Mouse (Mus musculus): ENCODE results near the gene Paqr4. TPM values are rescaled to one million over a fixed set of nuclear protein-coding genes. Genes with fewer than 3 reads are reported as not detected.

Gene Paqr4
- total RNA-seq, 2 experiments from 2014 or later, result 7.5 to 10.1 TPM

Other genes with a start within 250 kb of the Paqr4 start
- gene Zfp213, start 176.6 kb downstream of the Paqr4 start, total RNA-seq (2015; ENCODE audit: low replicate concordance), result 2.2 and 3.4 TPM in 2 replicates
- 0.90 and 1.4 TPM in 2 replicates for gene Zfp213, start 176.6 kb downstream of the Paqr4 start, total RNA-seq (2017; ENCODE audit: low replicate concordance)
- gene Zfp13, start 141.4 kb downstream of the Paqr4 start, total RNA-seq (2015; ENCODE audit: low replicate concordance), result not detected in 2 replicates
- gene Zfp13, start 141.4 kb downstream of the Paqr4 start, total RNA-seq (2017; ENCODE audit: low replicate concordance), result not detected in 2 replicates
- gene Zscan10, start 140.0 kb downstream of the Paqr4 start, total RNA-seq (2015; ENCODE audit: low replicate concordance), result not detected in 2 replicates
- gene Zscan10, start 140.0 kb downstream of the Paqr4 start, total RNA-seq (2017; ENCODE audit: low replicate concordance), result not detected in 2 replicates
- 4.6 and 7.9 TPM in 2 replicates for gene Mmp25, start 95.6 kb downstream of the Paqr4 start, total RNA-seq (2015; ENCODE audit: low replicate concordance)
- gene Mmp25, start 95.6 kb downstream of the Paqr4 start, total RNA-seq (2017; ENCODE audit: low replicate concordance), result 1.3 and 1.5 TPM in 2 replicates
- not detected in 2 replicates for gene Bicdl2, start 80.4 kb downstream of the Paqr4 start, total RNA-seq (2015; ENCODE audit: low replicate concordance)
- not detected in 2 replicates for gene Bicdl2, start 80.4 kb downstream of the Paqr4 start, total RNA-seq (2017; ENCODE audit: low replicate concordance)
- 6.3 and 15.9 TPM in 2 replicates for gene Hcfc1r1, start 67.3 kb downstream of the Paqr4 start, total RNA-seq (2015; ENCODE audit: low replicate concordance)
- gene Hcfc1r1, start 67.3 kb downstream of the Paqr4 start, total RNA-seq (2017; ENCODE audit: low replicate concordance), result 8.6 and 11.0 TPM in 2 replicates
- gene Thoc6, start 67.0 kb downstream of the Paqr4 start, total RNA-seq (2015; ENCODE audit: low replicate concordance), result 11.3 and 11.9 TPM in 2 replicates
- gene Thoc6, start 67.0 kb downstream of the Paqr4 start, total RNA-seq (2017; ENCODE audit: low replicate concordance), result 3.5 and 4.0 TPM in 2 replicates
- gene Tnfrsf12a, start 63.4 kb downstream of the Paqr4 start, total RNA-seq (2015; ENCODE audit: low replicate concordance), result 5.0 TPM in 1 of 2 replicates, not detected in the other
- gene Tnfrsf12a, start 63.4 kb downstream of the Paqr4 start, total RNA-seq (2017; ENCODE audit: low replicate concordance), result 6.1 TPM in 1 of 2 replicates, not detected in the other
- not detected in 2 replicates for gene Cldn6, start 61.6 kb downstream of the Paqr4 start, total RNA-seq (2015; ENCODE audit: low replicate concordance)
- gene Cldn6, start 61.6 kb downstream of the Paqr4 start, total RNA-seq (2017; ENCODE audit: low replicate concordance), result not detected in 2 replicates
- gene Cldn9, start 56.8 kb downstream of the Paqr4 start, total RNA-seq (2015; ENCODE audit: low replicate concordance), result not detected in 2 replicates
- gene Cldn9, start 56.8 kb downstream of the Paqr4 start, total RNA-seq (2017; ENCODE audit: low replicate concordance), result not detected in 2 replicates
- gene 1520401A03Rik, start 18.1 kb downstream of the Paqr4 start, total RNA-seq (2015; ENCODE audit: low replicate concordance), result not detected in 2 replicates
- gene 1520401A03Rik, start 18.1 kb downstream of the Paqr4 start, total RNA-seq (2017; ENCODE audit: low replicate concordance), result not detected in 2 replicates
- gene Pkmyt1, start 14.5 kb downstream of the Paqr4 start, total RNA-seq (2015; ENCODE audit: low replicate concordance), result 50.3 and 81.4 TPM in 2 replicates
- gene Pkmyt1, start 14.5 kb downstream of the Paqr4 start, total RNA-seq (2017; ENCODE audit: low replicate concordance), result 30.7 and 39.9 TPM in 2 replicates
- not detected in 2 replicates for gene Kremen2, start 5.0 kb upstream of the Paqr4 start, total RNA-seq (2015; ENCODE audit: low replicate concordance)
- gene Kremen2, start 5.0 kb upstream of the Paqr4 start, total RNA-seq (2017; ENCODE audit: low replicate concordance), result not detected in 2 replicates
- gene Flywch1, start 30.7 kb upstream of the Paqr4 start, total RNA-seq (2015; ENCODE audit: low replicate concordance), result 2.1 and 2.9 TPM in 2 replicates
- 3.4 and 14.2 TPM in 2 replicates for gene Flywch1, start 30.7 kb upstream of the Paqr4 start, total RNA-seq (2017; ENCODE audit: low replicate concordance)
- gene Flywch2, start 45.2 kb upstream of the Paqr4 start, total RNA-seq (2015; ENCODE audit: low replicate concordance), result not detected in 2 replicates
- not detected in 2 replicates for gene Flywch2, start 45.2 kb upstream of the Paqr4 start, total RNA-seq (2017; ENCODE audit: low replicate concordance)
- gene Srrm2, start 49.7 kb upstream of the Paqr4 start, total RNA-seq (2015; ENCODE audit: low replicate concordance), result 468 and 572 TPM in 2 replicates
- 294 and 325 TPM in 2 replicates for gene Srrm2, start 49.7 kb upstream of the Paqr4 start, total RNA-seq (2017; ENCODE audit: low replicate concordance)
- 137 and 167 TPM in 2 replicates for gene Elob, start 88.3 kb upstream of the Paqr4 start, total RNA-seq (2015; ENCODE audit: low replicate concordance)
- gene Elob, start 88.3 kb upstream of the Paqr4 start, total RNA-seq (2017; ENCODE audit: low replicate concordance), result 51.7 and 117 TPM in 2 replicates
- not detected in 2 replicates for gene Prss33, start 95.2 kb upstream of the Paqr4 start, total RNA-seq (2015; ENCODE audit: low replicate concordance)
- gene Prss33, start 95.2 kb upstream of the Paqr4 start, total RNA-seq (2017; ENCODE audit: low replicate concordance), result not detected in 2 replicates
- gene Prss32, start 103.0 kb upstream of the Paqr4 start, total RNA-seq (2015; ENCODE audit: low replicate concordance), result not detected in 2 replicates
- gene Prss32, start 103.0 kb upstream of the Paqr4 start, total RNA-seq (2017; ENCODE audit: low replicate concordance), result not detected in 2 replicates
- gene Prss41, start 103.3 kb upstream of the Paqr4 start, total RNA-seq (2015; ENCODE audit: low replicate concordance), result not detected in 2 replicates
- gene Prss41, start 103.3 kb upstream of the Paqr4 start, total RNA-seq (2017; ENCODE audit: low replicate concordance), result not detected in 2 replicates
- gene Prss21, start 127.2 kb upstream of the Paqr4 start, total RNA-seq (2015; ENCODE audit: low replicate concordance), result not detected in 2 replicates
- not detected in 2 replicates for gene Prss21, start 127.2 kb upstream of the Paqr4 start, total RNA-seq (2017; ENCODE audit: low replicate concordance)
- not detected in 2 replicates for gene Dcpp1, start 140.0 kb upstream of the Paqr4 start, total RNA-seq (2015; ENCODE audit: low replicate concordance)
- not detected in 2 replicates for gene Dcpp1, start 140.0 kb upstream of the Paqr4 start, total RNA-seq (2017; ENCODE audit: low replicate concordance)
- not detected in 2 replicates for gene Dcpp2, start 140.0 kb upstream of the Paqr4 start, total RNA-seq (2015; ENCODE audit: low replicate concordance)
- gene Dcpp2, start 140.0 kb upstream of the Paqr4 start, total RNA-seq (2017; ENCODE audit: low replicate concordance), result not detected in 2 replicates
- not detected in 2 replicates for gene Dcpp3, start 176.6 kb upstream of the Paqr4 start, total RNA-seq (2015; ENCODE audit: low replicate concordance)
- gene Dcpp3, start 176.6 kb upstream of the Paqr4 start, total RNA-seq (2017; ENCODE audit: low replicate concordance), result not detected in 2 replicates
- not detected in 2 replicates for gene Sbp, start 200.8 kb upstream of the Paqr4 start, total RNA-seq (2015; ENCODE audit: low replicate concordance)
- gene Sbp, start 200.8 kb upstream of the Paqr4 start, total RNA-seq (2017; ENCODE audit: low replicate concordance), result not detected in 2 replicates
- gene Sbpl, start 214.4 kb upstream of the Paqr4 start, total RNA-seq (2015; ENCODE audit: low replicate concordance), result not detected in 2 replicates
- not detected in 2 replicates for gene Sbpl, start 214.4 kb upstream of the Paqr4 start, total RNA-seq (2017; ENCODE audit: low replicate concordance)
- 0.84 TPM in 1 of 2 replicates, not detected in the other for gene Prss30, start 239.7 kb upstream of the Paqr4 start, total RNA-seq (2015; ENCODE audit: low replicate concordance)
- gene Prss30, start 239.7 kb upstream of the Paqr4 start, total RNA-seq (2017; ENCODE audit: low replicate concordance), result not detected in 2 replicates

Data from erythroid progenitor cell, adult 5-6 weeks (primary cell).